Mouse (Mus musculus) liver, embryonic 13.5 days (tissue): ENCODE data around the gene Clstn2. TPM values are rescaled to one million over a fixed set of nuclear protein-coding genes. Genes with fewer than 3 reads are reported as not detected.

Source experiments
- ATAC-seq: fragments of 200-750 bp; cut with Nextera tagmentation; 2 replicates; pipeline ENCODE4 v1.8.0; 2017; ENCODE audit warnings: low read depth, mild to moderate bottlenecking, moderate number of reproducible peaks, moderate library complexity
- DNase-seq: peaks from one replicate; pipeline ENCODE4 v3.0.0; 2022
- H3K27ac ChIP-seq: fragments of 300-500 bp; sonication (generic); 2 replicates; pipeline ENCODE4 v1.5.1; 2015; ENCODE audit warnings: moderate library complexity, mild to moderate bottlenecking, inconsistent platforms
- H3K27me3 ChIP-seq: fragments of 300-500 bp; sonication (generic); 2 replicates; pipeline ENCODE4 v1.6.1; 2015; ENCODE audit warnings: mild to moderate bottlenecking, inconsistent platforms
- H3K36me3 ChIP-seq: fragments of 300-500 bp; sonication (generic); 2 replicates; pipeline ENCODE4 v1.6.1; 2015; ENCODE audit warnings: mild to moderate bottlenecking, inconsistent platforms
- H3K4me1 ChIP-seq: fragments of 300-500 bp; sonication (generic); replicated peaks from 2 replicates; pipeline ENCODE4 v1.6.1; 2015; ENCODE audit warnings: inconsistent platforms
- H3K4me2 ChIP-seq: fragments of 300-500 bp; sonication (generic); 2 replicates; pipeline ENCODE4 v1.6.1; 2015; ENCODE audit warnings: inconsistent platforms, mild to moderate bottlenecking, moderate library complexity
- H3K4me3 ChIP-seq: fragments of 300-500 bp; sonication (generic); replicated peaks from 2 replicates; pipeline ENCODE4 v1.5.1; 2015; ENCODE audit warnings: mild to moderate bottlenecking, inconsistent platforms
- H3K9ac ChIP-seq: fragments of 300-500 bp; sonication (generic); 2 replicates; pipeline ENCODE4 v1.6.1; 2015; ENCODE audit warnings: mild to moderate bottlenecking, inconsistent platforms
- H3K9me3 ChIP-seq: fragments of 300-500 bp; sonication (generic); replicated peaks from 2 replicates; pipeline ENCODE4 v1.6.1; 2016; ENCODE audit warnings: inconsistent platforms
- WGBS: fragments of 180-500 bp; shearing (Covaris S2); methylation state at CpG from one replicate; pipeline ENCODE4 v1.1.7; 2015; ENCODE audit not compliant: insufficient replicate concordance; 5-methylcytosine and 5-hydroxymethylcytosine counted together
- polyA plus RNA-seq: library from polyadenylated mRNA; unstranded; fragments of >200 nt; fragmentation: Nextera tagmentation; extraction: Ambion mirVana; gene quantifications from 2 replicates; pipeline ENCODE4 v1.2.1, GENCODE M21; 2015

The Clstn2 gene
- polyA plus RNA-seq, 1 experiment from 2014 or later, result 0.12 TPM

DNA sequence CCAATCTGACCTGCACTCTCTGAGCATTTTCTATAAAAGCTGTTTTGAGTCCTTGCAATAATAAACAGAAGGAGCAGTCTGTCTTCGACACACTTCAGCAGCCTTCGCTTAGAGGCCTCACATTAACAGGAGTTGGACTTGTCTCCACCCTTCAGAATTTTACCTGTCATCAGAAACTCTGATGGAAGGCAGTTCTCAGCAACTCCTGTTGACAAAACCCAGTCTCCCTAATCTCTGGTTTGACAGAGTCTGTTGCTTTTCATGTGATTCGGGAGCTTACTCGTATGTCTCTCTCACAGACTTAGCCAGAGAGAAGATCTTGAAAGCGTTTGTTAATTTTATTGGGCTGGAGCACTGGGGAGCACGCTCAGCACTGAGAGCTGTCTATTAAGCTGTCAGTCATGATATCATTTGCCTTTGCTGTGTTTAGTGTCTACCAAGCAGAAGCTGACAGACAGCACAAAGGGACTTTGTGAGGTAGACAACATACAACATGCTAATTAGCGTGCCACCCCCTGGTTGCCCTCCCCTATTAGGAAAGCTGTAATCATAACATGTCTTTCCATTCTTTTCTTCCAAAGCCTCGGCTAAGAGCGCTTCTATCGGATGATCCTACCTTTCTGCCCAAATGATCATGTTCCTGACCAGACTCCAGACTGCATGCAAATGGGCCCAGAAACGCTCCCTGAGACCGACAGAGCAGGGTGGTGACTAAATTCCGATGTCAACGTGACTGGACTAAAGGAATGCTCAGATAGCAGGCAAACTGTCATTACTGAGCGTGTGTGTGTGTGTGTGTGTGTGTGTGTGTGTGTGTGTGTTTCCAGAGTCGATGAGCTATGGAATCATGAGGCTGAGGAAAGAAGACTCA is 206.7 kb downstream of the Clstn2 start:
- H3K27ac ChIP-seq, result no peak overlapping the region
- no peaks in the 10 kb centered on the region for H3K4me1 ChIP-seq
- H3K36me3 ChIP-seq, result no peaks in the 10 kb centered on the region
- H3K9ac ChIP-seq, result no peak overlapping the region
- WGBS, result 66% methylated on average over 15 of the region's 16 CpGs
- H3K9me3 ChIP-seq, result no peaks in the 10 kb centered on the region
- no peak overlapping the region for H3K4me3 ChIP-seq
- H3K27me3 ChIP-seq, result no peaks in the 10 kb centered on the region
- H3K4me2 ChIP-seq, result no peak overlapping the region
- DNase-seq (no peak), ATAC-seq (no peak)

- ATAC-seq (no peak), DNase-seq (no peak)
- Histone ChIP-seq H3K4me2 (no peak overlapping the region), H3K27me3 (no peaks in the 10 kb centered on the region), H3K9me3 (no peaks in the 10 kb centered on the region), H3K4me3 (no peak overlapping the region), H3K36me3 (no peaks in the 10 kb centered on the region), H3K4me1 (no peaks in the 10 kb centered on the region), H3K27ac (no peak overlapping the region), H3K9ac (no peak overlapping the region)
- 15% methylated on average over 4 of the region's 4 CpGs for WGBS
These were observed 215.9 kb downstream of the Clstn2 start for GRCm38 (mm10) chr9:97817116-97817515.

GRCm38 (mm10) chr9:97816143-97816805 is 216.7 kb downstream of the Clstn2 start:
- 51% methylated on average over 3 of the region's 3 CpGs for WGBS
- no peaks in the 10 kb centered on the region for H3K9me3 ChIP-seq
- no peak overlapping the region for H3K4me2 ChIP-seq
- no peak overlapping the region for H3K9ac ChIP-seq
- H3K27me3 ChIP-seq, result no peaks in the 10 kb centered on the region
- no peaks in the 10 kb centered on the region for H3K36me3 ChIP-seq
- ATAC-seq, result no peak
- no peak for DNase-seq
- no peaks in the 10 kb centered on the region for H3K4me1 ChIP-seq
- no peak overlapping the region for H3K4me3 ChIP-seq
- H3K27ac ChIP-seq, result no peak overlapping the region

- 41% methylated on average over 3 of the region's 3 CpGs for WGBS
- no peak for DNase-seq
- H3K27ac ChIP-seq, result no peak overlapping the region
These were observed 219.8 kb downstream of the Clstn2 start for GRCm38 (mm10) chr9:97813157-97813556.

DNA sequence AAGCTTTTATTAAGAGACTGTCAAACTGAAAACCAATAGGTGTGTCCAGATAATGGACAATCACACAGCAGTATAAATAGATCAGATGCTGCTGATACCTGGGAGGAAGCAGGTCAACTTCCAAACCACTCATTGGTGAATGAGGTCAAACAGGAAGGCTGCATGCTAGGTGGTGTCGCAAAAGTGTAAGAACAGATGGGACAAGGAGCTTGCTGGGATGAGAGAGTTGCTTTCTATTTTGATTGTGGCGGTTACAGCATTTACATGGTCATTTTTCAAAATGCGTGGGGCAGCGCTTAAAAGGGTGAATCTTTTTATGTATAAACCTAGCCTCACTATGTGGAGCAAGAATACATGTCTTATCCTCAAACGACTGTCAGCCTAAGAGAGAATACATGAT is 225.9 kb downstream of the Clstn2 start:
- Histone ChIP-seq H3K36me3 (no peaks in the 10 kb centered on the region), H3K4me2 (no peak overlapping the region), H3K9me3 (no peaks in the 10 kb centered on the region), H3K9ac (no peak overlapping the region), H3K4me3 (no peak overlapping the region), H3K27ac (no peak overlapping the region), H3K27me3 (no peaks in the 10 kb centered on the region), H3K4me1 (no peaks in the 10 kb centered on the region)
- no peak for ATAC-seq
- no peak for DNase-seq
- WGBS, result 62% methylated on average over 5 of the region's 5 CpGs

More at GRCm38 (mm10) chr9:97813157-97813556, 219.8 kb downstream of the Clstn2 start:
- H3K27me3 ChIP-seq, result no peaks in the 10 kb centered on the region
- H3K4me2 ChIP-seq, result no peak overlapping the region
- no peak overlapping the region for H3K9ac ChIP-seq
- no peaks in the 10 kb centered on the region for H3K4me1 ChIP-seq
- no peaks in the 10 kb centered on the region for H3K36me3 ChIP-seq
- ATAC-seq, result no peak
- no peaks in the 10 kb centered on the region for H3K9me3 ChIP-seq
- H3K4me3 ChIP-seq, result no peak overlapping the region

- no peak overlapping the region for H3K4me3 ChIP-seq
- H3K9me3 ChIP-seq, result no peaks in the 10 kb centered on the region
- DNase-seq, result no peak
- H3K9ac ChIP-seq, result no peak overlapping the region
- no peak for ATAC-seq
- 56% methylated on average over 8 of the region's 8 CpGs for WGBS
- H3K4me1 ChIP-seq, result no peaks in the 10 kb centered on the region
- no peaks in the 10 kb centered on the region for H3K27me3 ChIP-seq
- no peaks in the 10 kb centered on the region for H3K36me3 ChIP-seq
- H3K4me2 ChIP-seq, result no peak overlapping the region
- no peak overlapping the region for H3K27ac ChIP-seq
These were observed 239.3 kb downstream of the Clstn2 start for GRCm38 (mm10) chr9:97793661-97794060.

- H3K9me3 ChIP-seq, result no peaks in the 10 kb centered on the region
- H3K27ac ChIP-seq, result no peak overlapping the region
- no peaks in the 10 kb centered on the region for H3K4me1 ChIP-seq
- DNase-seq (no peak), ATAC-seq (no peak)
- no peak overlapping the region for H3K4me3 ChIP-seq
- no peak overlapping the region for H3K4me2 ChIP-seq
- no peaks in the 10 kb centered on the region for H3K36me3 ChIP-seq
- no peak overlapping the region for H3K9ac ChIP-seq
- H3K27me3 ChIP-seq, result no peaks in the 10 kb centered on the region
- 68% methylated on average over 5 of the region's 5 CpGs for WGBS
These were observed 244.8 kb downstream of the Clstn2 start for GRCm38 (mm10) chr9:97788151-97788670.

DNA sequence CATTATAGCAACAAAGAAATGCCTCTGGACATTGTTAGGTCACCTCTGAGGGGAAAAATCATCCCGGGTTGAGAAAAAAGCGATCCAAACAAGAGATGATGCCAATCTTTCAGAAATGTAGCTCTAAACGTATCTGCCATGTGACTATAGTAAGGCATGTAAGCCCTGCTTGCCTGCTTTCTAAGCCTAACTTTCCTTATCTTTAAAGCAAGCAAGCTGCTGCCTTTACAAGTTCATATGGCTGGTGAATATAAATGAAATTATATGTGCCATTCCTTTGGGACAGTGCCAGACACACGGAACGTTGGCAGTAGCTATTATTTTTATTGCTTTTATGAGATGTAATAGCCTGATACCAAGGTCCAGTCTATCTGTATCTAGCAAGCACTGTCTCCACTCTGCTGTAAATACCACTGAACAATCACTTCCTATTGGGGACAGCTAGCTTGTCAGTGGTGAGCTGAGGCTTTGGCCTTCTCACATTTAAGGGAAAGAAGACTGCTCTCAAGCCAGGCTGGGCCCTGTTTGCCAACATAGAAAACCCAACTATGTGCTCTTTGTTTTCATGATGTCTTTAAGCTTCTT is 252.9 kb downstream of the Clstn2 start:
- DNase-seq, result no peak
- no peaks in the 10 kb centered on the region for H3K9me3 ChIP-seq
- H3K4me2 ChIP-seq, result no peak overlapping the region
- H3K27me3 ChIP-seq, result no peaks in the 10 kb centered on the region
- H3K36me3 ChIP-seq, result no peaks in the 10 kb centered on the region
- no peak overlapping the region for H3K27ac ChIP-seq
- no peak for ATAC-seq
- H3K4me3 ChIP-seq, result no peak overlapping the region
- WGBS, result 66% methylated on average over 5 of the region's 5 CpGs
- H3K9ac ChIP-seq, result no peak overlapping the region
- H3K4me1 ChIP-seq, result no peaks in the 10 kb centered on the region

- no peak overlapping the region for H3K9ac ChIP-seq
- H3K9me3 ChIP-seq, result no peaks in the 10 kb centered on the region
- 71% methylated on average over 1 of the region's 1 CpGs for WGBS
- DNase-seq, result no peak
- no peaks in the 10 kb centered on the region for H3K4me1 ChIP-seq
- H3K27me3 ChIP-seq, result no peaks in the 10 kb centered on the region
- no peak for ATAC-seq
- H3K27ac ChIP-seq, result no peak overlapping the region
- no peak overlapping the region for H3K4me3 ChIP-seq
- no peak overlapping the region for H3K4me2 ChIP-seq
- no peaks in the 10 kb centered on the region for H3K36me3 ChIP-seq
These were observed 257.2 kb downstream of the Clstn2 start for GRCm38 (mm10) chr9:97775770-97776169.

DNA sequence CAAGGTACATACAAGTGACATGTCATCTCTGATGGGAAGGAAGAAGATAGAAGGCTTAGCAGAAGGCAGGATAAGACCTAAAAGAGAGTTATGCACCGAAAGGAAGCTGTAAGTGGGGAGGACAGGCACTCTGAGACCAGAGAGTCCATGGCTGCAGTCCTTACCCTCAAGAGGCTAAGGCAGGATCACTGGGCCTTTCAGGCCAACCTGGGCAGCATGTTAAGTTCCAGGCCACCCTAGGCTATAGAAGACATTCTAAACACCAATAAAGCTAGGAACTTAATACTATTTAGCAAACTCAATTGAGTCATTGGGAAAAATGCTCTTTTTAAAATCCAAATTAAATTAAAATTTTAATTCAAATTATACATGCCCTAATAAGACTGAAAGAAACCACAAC is 258.0 kb downstream of the Clstn2 start:
- Histone ChIP-seq H3K4me1 (no peaks in the 10 kb centered on the region), H3K27ac (no peak overlapping the region), H3K4me2 (no peak overlapping the region), H3K27me3 (no peaks in the 10 kb centered on the region), H3K36me3 (no peaks in the 10 kb centered on the region), H3K9me3 (no peaks in the 10 kb centered on the region), H3K4me3 (no peak overlapping the region), H3K9ac (no peak overlapping the region)
- WGBS, result 38% methylated on average over 1 of the region's 1 CpGs
- no peak for ATAC-seq
- no peak for DNase-seq

DNA sequence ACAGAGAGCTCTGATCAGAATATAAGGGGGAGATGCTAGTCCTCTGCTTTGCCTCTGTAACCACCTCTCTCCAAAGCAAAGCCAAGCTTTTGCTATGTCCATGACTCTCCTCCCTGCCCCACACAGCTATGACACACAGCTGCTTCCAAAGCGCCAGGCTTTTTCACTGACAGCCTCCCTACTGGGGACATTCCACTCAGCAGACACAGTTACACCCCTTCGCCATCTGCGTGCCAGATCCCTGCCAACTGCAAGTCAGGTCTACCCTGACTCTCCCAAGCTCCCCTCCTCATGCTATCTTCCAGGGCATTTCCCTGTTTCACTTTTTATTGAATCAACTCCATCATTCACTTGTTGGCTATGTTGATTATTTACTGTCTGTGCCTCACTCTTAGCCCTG is 259.1 kb downstream of the Clstn2 start:
- WGBS, result 59% methylated on average over 3 of the region's 3 CpGs
- no peak overlapping the region for H3K9ac ChIP-seq
- DNase-seq (no peak), ATAC-seq (no peak)
- H3K9me3 ChIP-seq, result no peaks in the 10 kb centered on the region
- H3K4me1 ChIP-seq, result no peaks in the 10 kb centered on the region
- no peak overlapping the region for H3K4me2 ChIP-seq
- H3K27ac ChIP-seq, result no peak overlapping the region
- H3K4me3 ChIP-seq, result no peak overlapping the region
- no peaks in the 10 kb centered on the region for H3K36me3 ChIP-seq
- no peaks in the 10 kb centered on the region for H3K27me3 ChIP-seq
